Mouse (Mus musculus): ENCODE measurements around the gene Cacng8.

DNA sequence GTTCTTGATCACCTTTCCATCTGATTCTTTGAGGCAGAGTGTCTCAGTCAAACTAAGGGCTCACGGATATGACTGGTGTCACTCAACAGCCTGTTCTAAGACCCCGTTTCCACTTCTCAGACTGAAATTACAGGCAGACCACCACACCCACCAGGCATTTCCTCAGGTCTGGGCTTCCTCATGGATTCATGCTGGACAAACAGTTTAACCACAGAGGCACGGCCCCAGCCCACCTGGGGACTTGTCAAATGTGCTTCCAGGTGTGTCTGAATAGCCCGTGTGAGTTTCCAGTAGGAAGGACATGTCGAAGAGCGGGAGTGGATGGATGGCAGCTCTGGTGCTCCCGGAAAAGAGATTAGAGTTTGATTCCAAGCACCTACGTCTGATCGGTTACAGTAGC lies 40.7 kb upstream of the Cacng8 start:
- TF ChIP-seq CTCF (IDR thresholded peaks at IDR 0.05; ENCODE audit: extremely low read depth, insufficient read depth, insufficient read length, insufficient replicate concordance) = no peak
- TF ChIP-seq POLR2A (IDR thresholded peaks at IDR 0.05; ENCODE audit: low read depth, low read length) = no peak
